Mouse (Mus musculus): ENCODE measurements around the gene Zfp281.

The Zfp281 gene

GRCm38 (mm10) chr1:136624146-136625018 is at the start of gene Zfp281:
Gene Zfp281, plus strand, starts transcription at chr1:136624901.
- DNase-seq (ENCODE audit: low read depth), result peak; percentile 85

- no peak for DNase-seq (ENCODE audit: low read depth)
These were observed 46.6 kb upstream of the Zfp281 start for GRCm38 (mm10) chr1:136577890-136578663.

- DNase-seq (ENCODE audit: low read depth), result no peak
These were observed 45.3 kb upstream of the Zfp281 start for GRCm38 (mm10) chr1:136579360-136579759.

- no peak for DNase-seq (ENCODE audit: low read depth)
These were observed 44.4 kb upstream of the Zfp281 start for GRCm38 (mm10) chr1:136580266-136580665.

GRCm38 (mm10) chr1:136581841-136582240 is 42.9 kb upstream of the Zfp281 start:
- DNase-seq (ENCODE audit: low read depth), result no peak

GRCm38 (mm10) chr1:136587761-136588405 is 36.8 kb upstream of the Zfp281 start:
- DNase-seq (ENCODE audit: low read depth), result no peak

GRCm38 (mm10) chr1:136588908-136589307 is 35.8 kb upstream of the Zfp281 start:
- no peak for DNase-seq (ENCODE audit: low read depth)

- DNase-seq (ENCODE audit: low read depth), result no peak
These were observed 32.0 kb upstream of the Zfp281 start for GRCm38 (mm10) chr1:136592741-136593140.

GRCm38 (mm10) chr1:136594235-136594850 is 30.4 kb upstream of the Zfp281 start:
- DNase-seq (ENCODE audit: low read depth), result no peak

GRCm38 (mm10) chr1:136596821-136597220 is 27.9 kb upstream of the Zfp281 start:
- no peak for DNase-seq (ENCODE audit: low read depth)

GRCm38 (mm10) chr1:136598286-136598685 is 26.4 kb upstream of the Zfp281 start:
- no peak for DNase-seq (ENCODE audit: low read depth)

GRCm38 (mm10) chr1:136600067-136600466 is 24.6 kb upstream of the Zfp281 start:
- DNase-seq (ENCODE audit: low read depth), result no peak

GRCm38 (mm10) chr1:136600647-136601345 is 23.9 kb upstream of the Zfp281 start:
- DNase-seq (ENCODE audit: low read depth), result no peak

GRCm38 (mm10) chr1:136601346-136601888 is 23.3 kb upstream of the Zfp281 start:
- no peak for DNase-seq (ENCODE audit: low read depth)

GRCm38 (mm10) chr1:136602303-136602702 is 22.4 kb upstream of the Zfp281 start:
- no peak for DNase-seq (ENCODE audit: low read depth)

- DNase-seq (ENCODE audit: low read depth), result no peak
These were observed 20.5 kb upstream of the Zfp281 start for GRCm38 (mm10) chr1:136604190-136604589.

GRCm38 (mm10) chr1:136605790-136606189 is 18.9 kb upstream of the Zfp281 start:
- no peak for DNase-seq (ENCODE audit: low read depth)

GRCm38 (mm10) chr1:136606278-136606677 is 18.4 kb upstream of the Zfp281 start:
- no peak for DNase-seq (ENCODE audit: low read depth)

- DNase-seq (ENCODE audit: low read depth), result no peak
These were observed 16.1 kb upstream of the Zfp281 start for GRCm38 (mm10) chr1:136608339-136609261.

GRCm38 (mm10) chr1:136611803-136612202 is 12.9 kb upstream of the Zfp281 start:
- DNase-seq (ENCODE audit: low read depth), result no peak

Measured in c-Kit-positive CD71-negative TER-119-negative erythroid progenitor cells, embryonic 14.5 days (primary cell).